Mouse (Mus musculus): Measurements from ENCODE around the gene Fryl.
A peak's percentile ranks its signal among the peaks of the same experiment; 100 is the strongest.

Fryl gene

GRCm38 (mm10) chr5:73221826-73222225 lies 34.6 kb downstream of the Fryl start:
- DNase-seq (ENCODE audit: low spot score), result no peak

- DNase-seq (ENCODE audit: low spot score), result no peak
Observed at GRCm38 (mm10) chr5:73219716-73220115, 36.7 kb downstream of the Fryl start.

GRCm38 (mm10) chr5:73218065-73218464 lies 38.4 kb downstream of the Fryl start:
- DNase-seq (ENCODE audit: low spot score), result no peak

- DNase-seq (ENCODE audit: low spot score), result no peak
Observed at GRCm38 (mm10) chr5:73217116-73217515, 39.3 kb downstream of the Fryl start.

- no peak for DNase-seq (ENCODE audit: low spot score)
Observed at GRCm38 (mm10) chr5:73216014-73216413, 40.4 kb downstream of the Fryl start.

GRCm38 (mm10) chr5:73212446-73212845 lies 44.0 kb downstream of the Fryl start:
- DNase-seq (ENCODE audit: low spot score), result no peak

- no peak for DNase-seq (ENCODE audit: low spot score)
Observed at GRCm38 (mm10) chr5:73211961-73212360, 44.5 kb downstream of the Fryl start.

GRCm38 (mm10) chr5:73210971-73211315 lies 45.5 kb downstream of the Fryl start:
- DNase-seq (ENCODE audit: low spot score), result no peak

GRCm38 (mm10) chr5:73210127-73210970 lies 46.1 kb downstream of the Fryl start:
- no peak for DNase-seq (ENCODE audit: low spot score)

GRCm38 (mm10) chr5:73209201-73210096 lies 47.0 kb downstream of the Fryl start:
- DNase-seq (ENCODE audit: low spot score), result peak; percentile 22

- no peak for DNase-seq (ENCODE audit: low spot score)
Observed at GRCm38 (mm10) chr5:73208645-73209044, 47.8 kb downstream of the Fryl start.

GRCm38 (mm10) chr5:73206722-73207121 lies 49.7 kb downstream of the Fryl start:
- no peak for DNase-seq (ENCODE audit: low spot score)

GRCm38 (mm10) chr5:73205996-73206629 lies 50.3 kb downstream of the Fryl start:
- DNase-seq (ENCODE audit: low spot score), result peak; percentile 25

- DNase-seq (ENCODE audit: low spot score), result no peak
Observed at GRCm38 (mm10) chr5:73205050-73205449, 51.4 kb downstream of the Fryl start.

- DNase-seq (ENCODE audit: low spot score), result no peak
Observed at GRCm38 (mm10) chr5:73202498-73202897, 53.9 kb downstream of the Fryl start.

- no peak for DNase-seq (ENCODE audit: low spot score)
Observed at GRCm38 (mm10) chr5:73202077-73202476, 54.3 kb downstream of the Fryl start.

- DNase-seq (ENCODE audit: low spot score), result no peak
Observed at GRCm38 (mm10) chr5:73200387-73201384, 55.7 kb downstream of the Fryl start.

GRCm38 (mm10) chr5:73199586-73199985 lies 56.8 kb downstream of the Fryl start:
- DNase-seq (ENCODE audit: low spot score), result no peak

GRCm38 (mm10) chr5:73198690-73199089 lies 57.7 kb downstream of the Fryl start:
- no peak for DNase-seq (ENCODE audit: low spot score)

- DNase-seq (ENCODE audit: low spot score), result no peak
Observed at GRCm38 (mm10) chr5:73197796-73198195, 58.6 kb downstream of the Fryl start.

- no peak for DNase-seq (ENCODE audit: low spot score)
Observed at GRCm38 (mm10) chr5:73194740-73195139, 61.7 kb downstream of the Fryl start.
